Mouse (Mus musculus) lung, adult 18-20 months (tissue): Measurements from ENCODE around the gene Micu1.

Experiments
- DNase-seq, 2 experiments: peaks; one replicate each; pipeline ENCODE4 v3.0.0; 2022; ENCODE audit warnings: mixed read lengths in 2 of 2

The Micu1 gene

GRCm38 (mm10) chr10:59908776-59909315 is 206.6 kb downstream of the Micu1 start:
- no peak for DNase-seq

GRCm38 (mm10) chr10:59909357-59909847 is 207.1 kb downstream of the Micu1 start:
- DNase-seq, result peak in 1 of 2 experiments; percentile 50

GRCm38 (mm10) chr10:59911091-59911490 is 208.8 kb downstream of the Micu1 start:
- DNase-seq, result peak in 1 of 2 experiments; percentile 53

GRCm38 (mm10) chr10:59911561-59912198 is 209.4 kb downstream of the Micu1 start:
- DNase-seq, result peak in 1 of 2 experiments; percentile 53
